Mouse (Mus musculus): ENCODE results near the gene Cnot3.
"Not testable (repeated sequence)": the region's sequence is repeated elsewhere in the genome, so short reads cannot be mapped to it uniquely, and the experiment has no call there.

The Cnot3 gene

DNA sequence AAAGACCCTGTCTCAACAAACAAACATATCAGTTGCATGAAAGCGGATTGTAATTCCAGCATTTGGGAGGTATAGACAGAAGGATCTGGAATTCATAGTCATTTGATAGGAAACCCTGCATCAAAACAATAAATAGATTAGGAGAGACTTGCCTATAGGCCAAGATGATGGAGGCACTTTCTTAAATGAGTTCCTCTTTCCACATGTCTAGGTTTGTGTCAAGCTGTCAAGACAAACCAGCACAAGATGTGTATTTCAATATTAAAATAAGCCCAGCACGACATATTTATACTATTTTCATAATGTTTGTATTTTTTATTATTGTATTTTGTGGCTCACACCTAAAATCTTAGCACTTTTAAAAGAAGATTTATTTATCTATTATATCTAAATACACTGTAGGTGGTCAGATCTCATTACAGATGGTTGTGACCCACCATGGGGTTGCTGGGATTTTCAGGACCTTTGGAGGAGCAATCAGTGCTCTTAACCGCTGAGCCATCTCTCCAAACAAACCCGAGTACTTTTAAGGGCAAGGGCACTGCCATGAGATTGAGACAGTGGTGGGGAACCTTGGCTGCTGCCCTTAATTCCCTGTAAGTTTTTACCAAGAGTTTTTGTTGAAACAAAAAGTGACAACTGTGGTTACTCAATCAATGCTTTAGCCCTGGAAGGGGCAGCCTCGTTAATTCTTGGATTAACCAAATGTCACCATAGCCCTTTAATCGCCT lies 58.2 kb downstream of the Cnot3 start:
- no peak for DNase-seq

GRCm38 (mm10) chr7:3703879-3704441 lies 58.9 kb downstream of the Cnot3 start, which contains the start of gene Rps9:
Gene Rps9, plus strand, starts transcription at chr7:3703993.
- peak; percentile 96 to 97 for DNase-seq

GRCm38 (mm10) chr7:3704475-3704874 lies 59.4 kb downstream of the Cnot3 start:
- no peak for DNase-seq

DNA sequence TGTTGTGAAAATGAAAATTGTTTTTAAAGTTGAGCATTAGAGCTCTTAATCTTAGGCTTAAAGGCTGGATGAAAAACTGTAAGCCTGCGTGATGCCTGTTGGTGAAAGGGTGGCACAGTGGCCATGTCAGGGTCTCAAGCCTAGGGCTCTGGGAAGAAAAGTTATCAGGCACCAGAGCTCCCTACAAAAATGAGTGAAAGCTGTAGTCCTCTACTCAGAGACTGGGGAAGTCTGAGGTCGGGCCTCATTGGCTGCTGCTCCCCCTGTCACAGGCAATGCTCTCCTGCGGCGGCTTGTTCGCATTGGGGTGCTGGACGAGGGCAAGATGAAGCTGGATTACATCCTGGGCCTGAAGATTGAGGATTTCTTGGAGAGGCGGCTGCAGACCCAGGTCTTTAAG lies 60.4 kb downstream of the Cnot3 start:
- not testable (repeated sequence) for DNase-seq

DNA sequence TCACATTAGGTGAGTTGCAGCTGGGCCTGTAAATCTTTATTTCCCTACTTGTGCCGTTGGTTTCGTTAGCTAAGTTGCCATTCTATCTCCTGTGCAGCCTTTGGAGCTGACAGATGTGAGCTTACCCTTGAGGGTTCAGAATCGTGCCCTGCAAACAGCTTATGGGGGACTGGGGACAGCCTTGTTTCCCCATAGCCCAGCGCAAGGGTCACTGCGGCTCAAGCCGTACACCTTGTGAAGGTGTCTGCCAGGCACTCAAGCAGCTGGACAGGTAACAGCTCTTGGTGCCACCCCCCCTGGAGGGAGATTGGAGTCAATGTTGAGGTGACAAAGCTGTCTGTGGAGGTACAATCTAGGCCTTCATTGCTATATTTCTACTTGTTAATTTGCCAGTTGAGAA lies 60.8 kb downstream of the Cnot3 start:
- no peak for DNase-seq

- no peak for DNase-seq
Measured at GRCm38 (mm10) chr7:3706343-3706934, 61.4 kb downstream of the Cnot3 start.

DNA sequence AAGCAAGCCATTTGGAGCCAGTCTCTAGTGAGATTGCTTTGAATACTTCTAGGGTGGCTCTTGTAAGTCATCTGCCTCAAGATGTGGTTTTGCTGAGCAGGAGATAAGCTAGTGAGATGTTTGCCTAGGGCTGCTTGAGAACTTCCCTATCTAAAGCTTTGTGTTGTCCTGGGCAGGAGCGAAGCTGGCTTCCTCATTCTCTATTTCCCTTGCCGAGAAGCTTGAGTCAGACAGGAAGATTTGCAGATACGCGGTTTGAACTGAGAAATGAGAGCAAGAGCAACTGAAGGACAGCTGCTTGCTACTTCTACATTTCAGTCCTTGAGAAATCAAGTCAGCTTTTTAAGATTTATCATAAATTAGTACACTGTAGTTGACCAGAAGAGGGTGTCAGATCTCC lies 62.0 kb downstream of the Cnot3 start:
- no peak for DNase-seq

GRCm38 (mm10) chr7:3707568-3708413 lies 62.7 kb downstream of the Cnot3 start:
- no peak for DNase-seq

DNA sequence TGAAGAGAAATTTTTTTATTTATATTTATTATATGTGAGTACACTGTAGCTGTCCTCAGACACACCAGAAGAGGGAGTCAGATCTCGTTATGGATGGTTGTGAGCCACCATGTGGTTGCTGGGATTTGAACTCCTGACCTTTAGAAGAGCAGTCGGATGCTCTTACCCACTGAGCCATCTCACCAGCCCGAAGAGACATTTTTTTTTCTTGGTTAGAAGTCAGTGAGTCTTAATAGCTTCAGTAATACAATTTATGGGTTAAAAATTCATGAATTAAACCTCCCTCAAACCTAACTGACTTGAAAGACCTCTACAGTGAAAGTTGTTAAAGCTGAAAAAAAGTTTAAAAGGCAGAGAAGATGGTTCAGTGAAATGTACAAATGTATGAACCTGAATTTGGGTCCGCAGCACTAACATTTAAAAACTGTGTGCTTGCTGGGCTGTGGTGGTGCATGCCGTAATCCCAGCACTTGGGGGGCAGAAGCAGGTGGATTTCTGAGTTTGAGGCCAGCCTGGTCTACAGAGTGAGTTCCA lies 63.4 kb downstream of the Cnot3 start:
- DNase-seq, result not testable (repeated sequence)

DNA sequence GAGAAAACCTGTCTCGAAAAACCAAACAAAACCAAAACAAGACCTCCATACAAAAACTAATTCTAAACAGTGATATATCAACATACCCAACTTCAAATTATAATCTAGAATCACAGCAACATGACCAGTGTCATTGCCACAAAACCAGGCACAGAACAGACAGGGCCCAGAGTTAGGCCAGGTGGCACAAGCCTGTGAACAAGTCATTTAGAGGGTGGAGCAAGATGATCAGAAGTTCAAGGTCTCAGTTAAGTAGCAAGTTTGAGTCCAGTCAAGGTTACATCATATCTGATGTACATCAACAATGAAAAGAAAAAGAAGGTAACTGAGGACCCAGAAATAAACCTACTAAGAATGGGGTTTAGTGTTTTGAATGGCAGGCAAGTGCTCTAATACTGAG lies 63.9 kb downstream of the Cnot3 start:
- no peak for DNase-seq

Measured in kidney, adult 8-10 months (tissue).